In the genomic region with DNA sequence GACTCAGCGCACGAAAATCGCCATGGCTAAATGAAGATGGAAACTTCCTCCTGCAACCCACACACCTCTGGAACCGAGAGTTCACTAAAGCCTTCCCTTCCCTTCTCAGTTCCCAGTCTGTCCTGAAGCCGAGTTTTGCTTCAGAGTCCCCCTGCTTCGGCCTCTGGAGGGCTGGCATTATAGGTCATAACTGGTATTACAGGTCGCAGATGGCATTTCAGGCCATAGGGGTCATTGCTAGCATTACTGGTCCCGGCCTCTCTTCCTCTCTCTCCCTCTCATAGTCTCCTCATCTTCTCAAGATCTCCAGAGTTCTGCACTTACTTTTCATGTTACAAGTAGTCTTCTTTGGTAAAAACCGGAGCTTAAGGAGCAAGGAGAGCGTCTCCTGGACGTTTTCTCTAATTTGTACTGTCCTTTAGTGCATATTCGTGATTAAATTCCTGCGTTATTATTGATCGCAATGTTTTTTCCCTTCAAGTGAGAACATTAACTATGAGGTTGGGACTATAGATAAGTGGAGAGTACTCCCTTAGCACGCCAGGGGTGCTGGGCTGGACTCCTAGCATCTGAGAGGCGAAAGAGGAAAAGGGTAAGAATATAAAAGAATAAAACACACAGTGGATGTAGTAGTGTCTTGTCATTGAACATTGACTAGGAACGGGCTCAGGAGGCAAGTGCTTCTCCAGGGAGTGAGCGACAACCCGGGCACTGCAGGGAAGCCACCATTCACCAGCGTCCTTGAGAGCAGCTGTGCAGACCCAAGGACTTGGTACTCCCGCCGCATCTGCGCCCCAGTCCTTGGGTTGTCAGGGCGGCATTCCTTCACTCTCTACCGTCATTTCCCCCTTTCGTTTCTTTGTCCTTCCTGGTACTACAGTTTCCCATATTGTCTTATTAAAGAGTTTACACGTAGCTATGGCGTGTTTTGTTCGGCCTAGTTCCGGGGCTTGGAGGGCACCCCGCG, we compare ENCODE assay signal across 8 mouse cellular contexts. TPM values are rescaled to one million over a fixed set of nuclear protein-coding genes. Genes with fewer than 3 reads are reported as not detected.
DNase-seq lines count a peak whose midpoint lies in the region; ATAC-seq lines count a peak whose summit lies in the region.

No protein-coding gene starts in this region.

- DNase-seq in heart, postnatal 10 days: no peak
- peak; percentile 63 for DNase-seq in ES-CJ7 (ENCODE audit: low read depth, low spot score)
- DNase-seq in embryo, embryonic 11 days: peak; percentile 42
- DNase-seq in T-cell, adult 2 months (ENCODE audit: low spot score): no peak

- H3K27ac ChIP-seq in heart, embryonic 11.5 days (ENCODE audit: low read depth, low read length): peak overlapping the region; percentile 65
- peak overlapping the region; percentile 81 for H3K27ac ChIP-seq in hindbrain, embryonic 15.5 days (replicated peaks)
- peak overlapping the region; percentile 68 for H3K27ac ChIP-seq in liver, embryonic 12.5 days
- peak overlapping the region; percentile 87 for H3K27ac ChIP-seq in neural tube, embryonic 15.5 days (replicated peaks)

- 11% methylated on average over 32 of the region's 32 CpGs for WGBS in heart, embryonic 11.5 days (ENCODE audit: insufficient replicate concordance)
- 14% methylated on average over 32 of the region's 32 CpGs for WGBS in hindbrain, embryonic 15.5 days
- WGBS in liver, embryonic 12.5 days (ENCODE audit: insufficient replicate concordance): 18% methylated on average over 32 of the region's 32 CpGs
- WGBS in neural tube, embryonic 15.5 days: 14% methylated on average over 32 of the region's 32 CpGs

- H3K36me3 ChIP-seq in heart, embryonic 11.5 days (ENCODE audit: control insufficient read depth, insufficient read depth, low read length): no peaks in the 10 kb centered on the region
- H3K36me3 ChIP-seq in hindbrain, embryonic 15.5 days: no peaks in the 10 kb centered on the region
- no peaks in the 10 kb centered on the region for H3K36me3 ChIP-seq in liver, embryonic 12.5 days
- H3K36me3 ChIP-seq in neural tube, embryonic 15.5 days: no peaks in the 10 kb centered on the region

- peak; percentile 39; the same call in 1 of the 2 replicates for ATAC-seq in heart, embryonic 11.5 days (replicated peaks; ENCODE audit: insufficient number of reproducible peaks, low FRiP score, low TSS enrichment)
- peak; percentile 55 for ATAC-seq in hindbrain, embryonic 15.5 days (ENCODE audit: low FRiP score, low read depth)
- peak; percentile 38 for ATAC-seq in liver, embryonic 12.5 days
- peak; percentile 66 for ATAC-seq in neural tube, embryonic 15.5 days (ENCODE audit: low FRiP score)

- H3K9ac ChIP-seq in heart, embryonic 11.5 days (ENCODE audit: low read depth, low read length): peak overlapping the region; percentile 94
- peak overlapping the region; percentile 82 for H3K9ac ChIP-seq in hindbrain, embryonic 15.5 days
- H3K9ac ChIP-seq in liver, embryonic 12.5 days: peak overlapping the region; percentile 80
- H3K9ac ChIP-seq in neural tube, embryonic 15.5 days (replicated peaks): peak overlapping the region; percentile 99

- intact Hi-C loops in heart, postnatal 10 days (cut with DNase I): no loop called here

- H3K4me3 ChIP-seq in heart, embryonic 11.5 days (ENCODE audit: low read depth, low read length): peak overlapping the region; percentile 84
- peak overlapping the region; percentile 65 for H3K4me3 ChIP-seq in hindbrain, embryonic 15.5 days
- peak overlapping the region; percentile 75 for H3K4me3 ChIP-seq in liver, embryonic 12.5 days
- peak overlapping the region; percentile 72 for H3K4me3 ChIP-seq in neural tube, embryonic 15.5 days (replicated peaks)

- H3K27me3 ChIP-seq in heart, embryonic 11.5 days (ENCODE audit: control insufficient read depth, insufficient read depth, low read length): no peaks in the 10 kb centered on the region
- no peaks in the 10 kb centered on the region for H3K27me3 ChIP-seq in hindbrain, embryonic 15.5 days
- peaks cover 9% of the 10 kb centered on the region; the same call in 1 of the 2 replicates for H3K27me3 ChIP-seq in liver, embryonic 12.5 days (replicated peaks)
- no peaks in the 10 kb centered on the region for H3K27me3 ChIP-seq in neural tube, embryonic 15.5 days (replicated peaks)

- H3K4me2 ChIP-seq in heart, embryonic 11.5 days: peak overlapping the region; percentile 72
- H3K4me2 ChIP-seq in hindbrain, embryonic 15.5 days: peak overlapping the region; percentile 81
- peak overlapping the region; percentile 97 for H3K4me2 ChIP-seq in liver, embryonic 12.5 days
- H3K4me2 ChIP-seq in neural tube, embryonic 15.5 days: peak overlapping the region; percentile 68

- no peaks in the 10 kb centered on the region for H3K9me3 ChIP-seq in heart, embryonic 11.5 days (replicated peaks; ENCODE audit: control insufficient read depth, low read length)
- no peaks in the 10 kb centered on the region for H3K9me3 ChIP-seq in hindbrain, embryonic 15.5 days
- H3K9me3 ChIP-seq in liver, embryonic 12.5 days (replicated peaks): no peaks in the 10 kb centered on the region
- no peaks in the 10 kb centered on the region for H3K9me3 ChIP-seq in neural tube, embryonic 15.5 days (replicated peaks)

- H3K4me1 ChIP-seq in heart, embryonic 11.5 days (ENCODE audit: control insufficient read depth, insufficient read depth, low read length): peaks cover 23% of the 10 kb centered on the region
- H3K4me1 ChIP-seq in hindbrain, embryonic 15.5 days (replicated peaks): peaks cover 39% of the 10 kb centered on the region
- H3K4me1 ChIP-seq in liver, embryonic 12.5 days: peaks cover 48% of the 10 kb centered on the region
- H3K4me1 ChIP-seq in neural tube, embryonic 15.5 days: peaks cover 44% of the 10 kb centered on the region

RNA-seq across cellular contexts. Expression of a gene that starts 0.8 kb away (rescaled TPM):
- 40.9 and 45.7 TPM in 2 replicates for polyA plus RNA-seq in heart, embryonic 11.5 days (2014; fragmentation: Nextera tagmentation; extraction: Ambion mirVana)
- 10 to 100 TPM; 42.8 to 43.7 TPM for total RNA-seq in heart, postnatal 10 days (2021)
- 28.6 and 30.1 TPM in 2 replicates for polyA plus RNA-seq in hindbrain, embryonic 15.5 days (2015; fragmentation: Nextera tagmentation; extraction: Ambion mirVana)
- 14.7 and 14.8 TPM in 2 replicates for polyA plus RNA-seq in liver, embryonic 12.5 days (2016; fragmentation: Nextera tagmentation; extraction: Ambion mirVana)
- polyA plus RNA-seq in neural tube, embryonic 15.5 days (2015; fragmentation: Nextera tagmentation; extraction: Ambion mirVana): 27.0 and 32.5 TPM in 2 replicates

Comparison
In these comparisons a context has a peak if more than half of its experiments do, and no peak if none do; other contexts are left out.
1. DNase-seq: peak in ES-CJ7 (single experiment) and embryo, embryonic 11 days (single experiment); none in heart, postnatal 10 days (0 of 2) and T-cell, adult 2 months (single experiment).
2. Peak in every context shown above with its lines, with median percentiles within 50 percentile points of each other: ATAC-seq, H3K27ac ChIP-seq, H3K4me2 ChIP-seq, H3K4me3 ChIP-seq and H3K9ac ChIP-seq.